Mouse (Mus musculus): ENCODE results near the gene Rpl23. TPM values are rescaled to one million over a fixed set of nuclear protein-coding genes. Genes with fewer than 3 reads are reported as not detected.
"Not testable (repeated sequence)": the region's sequence is repeated elsewhere in the genome, so short reads cannot be mapped to it uniquely, and the experiment has no call there.

Rpl23 gene
- polyA plus RNA-seq, 1 experiment from 2014 or later = 298 TPM

GRCm38 (mm10) chr11:97743423-97743822, 38.8 kb downstream of the Rpl23 start:
- WGBS = 32% methylated on average over 9 of the region's 9 CpGs
- no peak overlapping the region for H3K27ac ChIP-seq (ENCODE audit: low read length)
- no peak for ATAC-seq

GRCm38 (mm10) chr11:97742591-97742990, 39.6 kb downstream of the Rpl23 start:
- H3K27ac ChIP-seq (ENCODE audit: low read length) = no peak overlapping the region
- peaks cover 10% of the 10 kb centered on the region for H3K36me3 ChIP-seq (ENCODE audit: control insufficient read depth, insufficient read depth)
- no peaks in the 10 kb centered on the region for H3K27me3 ChIP-seq (replicated peaks; ENCODE audit: control insufficient read depth, insufficient read depth, low read length)
- H3K9me3 ChIP-seq (ENCODE audit: control insufficient read depth, low read length) = no peaks in the 10 kb centered on the region
- H3K4me3 ChIP-seq (replicated peaks; ENCODE audit: low read length) = peak overlapping the region; percentile 83
- H3K4me1 ChIP-seq (replicated peaks; ENCODE audit: control insufficient read depth, insufficient read depth, low read length) = peaks cover 19% of the 10 kb centered on the region
- H3K9ac ChIP-seq (replicated peaks; ENCODE audit: low read depth, low read length) = no peak overlapping the region
- peak overlapping the region; percentile 72 for H3K4me2 ChIP-seq (ENCODE audit: low read length)
- 73% methylated on average over 9 of the region's 9 CpGs for WGBS
- ATAC-seq = no peak

More at GRCm38 (mm10) chr11:97743423-97743822, 38.8 kb downstream of the Rpl23 start:
- Histone ChIP-seq H3K9ac (replicated peaks; ENCODE audit: low read depth, low read length) (peak overlapping the region; percentile 87), H3K36me3 (ENCODE audit: control insufficient read depth, insufficient read depth) (peaks cover 13% of the 10 kb centered on the region), H3K4me3 (replicated peaks; ENCODE audit: low read length) (peak overlapping the region; percentile 83), H3K27me3 (replicated peaks; ENCODE audit: control insufficient read depth, insufficient read depth, low read length) (no peaks in the 10 kb centered on the region), H3K9me3 (ENCODE audit: control insufficient read depth, low read length) (no peaks in the 10 kb centered on the region), H3K4me1 (replicated peaks; ENCODE audit: control insufficient read depth, insufficient read depth, low read length) (peaks cover 19% of the 10 kb centered on the region), H3K4me2 (ENCODE audit: low read length) (peak overlapping the region; percentile 72)

GRCm38 (mm10) chr11:97742157-97742556, 40.1 kb downstream of the Rpl23 start:
- no peaks in the 10 kb centered on the region for H3K27me3 ChIP-seq (replicated peaks; ENCODE audit: control insufficient read depth, insufficient read depth, low read length)
- no peak overlapping the region for H3K27ac ChIP-seq (ENCODE audit: low read length)
- ATAC-seq = no peak
- WGBS = 92% methylated on average over 5 of the region's 5 CpGs
- peaks cover 19% of the 10 kb centered on the region for H3K4me1 ChIP-seq (replicated peaks; ENCODE audit: control insufficient read depth, insufficient read depth, low read length)
- no peak overlapping the region for H3K9ac ChIP-seq (replicated peaks; ENCODE audit: low read depth, low read length)
- H3K4me2 ChIP-seq (ENCODE audit: low read length) = 0 out of 2 replicates have a peak overlapping the region, but pooled peaks have one; percentile 72
- H3K4me3 ChIP-seq (replicated peaks; ENCODE audit: low read length) = no peak overlapping the region
- peaks cover 9% of the 10 kb centered on the region; the same call in 1 of the 2 replicates for H3K36me3 ChIP-seq (ENCODE audit: control insufficient read depth, insufficient read depth)
- H3K9me3 ChIP-seq (ENCODE audit: control insufficient read depth, low read length) = no peaks in the 10 kb centered on the region

- Histone ChIP-seq H3K27me3 (replicated peaks; ENCODE audit: control insufficient read depth, insufficient read depth, low read length) (no peaks in the 10 kb centered on the region), H3K4me2 (ENCODE audit: low read length) (no peak overlapping the region), H3K9me3 (ENCODE audit: control insufficient read depth, low read length) (no peaks in the 10 kb centered on the region), H3K4me1 (replicated peaks; ENCODE audit: control insufficient read depth, insufficient read depth, low read length) (peaks cover 19% of the 10 kb centered on the region), H3K36me3 (ENCODE audit: control insufficient read depth, insufficient read depth) (no peaks in the 10 kb centered on the region), H3K27ac (ENCODE audit: low read length) (no peak overlapping the region), H3K9ac (replicated peaks; ENCODE audit: low read depth, low read length) (no peak overlapping the region), H3K4me3 (replicated peaks; ENCODE audit: low read length) (no peak overlapping the region)
- 38% methylated on average over 7 of the region's 7 CpGs for WGBS
- ATAC-seq = no peak
Observed at GRCm38 (mm10) chr11:97740190-97740589, 42.0 kb downstream of the Rpl23 start.

GRCm38 (mm10) chr11:97739155-97739554, 43.1 kb downstream of the Rpl23 start:
- no peaks in the 10 kb centered on the region for H3K36me3 ChIP-seq (ENCODE audit: control insufficient read depth, insufficient read depth)
- no peak for ATAC-seq
- H3K27me3 ChIP-seq (replicated peaks; ENCODE audit: control insufficient read depth, insufficient read depth, low read length) = no peaks in the 10 kb centered on the region
- no peak overlapping the region for H3K4me2 ChIP-seq (ENCODE audit: low read length)
- peaks cover 19% of the 10 kb centered on the region for H3K4me1 ChIP-seq (replicated peaks; ENCODE audit: control insufficient read depth, insufficient read depth, low read length)
- H3K9ac ChIP-seq (replicated peaks; ENCODE audit: low read depth, low read length) = no peak overlapping the region
- H3K9me3 ChIP-seq (ENCODE audit: control insufficient read depth, low read length) = no peaks in the 10 kb centered on the region
- no peak overlapping the region for H3K4me3 ChIP-seq (replicated peaks; ENCODE audit: low read length)
- WGBS = 85% methylated on average over 3 of the region's 3 CpGs
- H3K27ac ChIP-seq (ENCODE audit: low read length) = no peak overlapping the region

GRCm38 (mm10) chr11:97738703-97739102, 43.5 kb downstream of the Rpl23 start:
- no peak overlapping the region for H3K27ac ChIP-seq (ENCODE audit: low read length)
- no peak overlapping the region for H3K4me2 ChIP-seq (ENCODE audit: low read length)
- H3K4me3 ChIP-seq (replicated peaks; ENCODE audit: low read length) = no peak overlapping the region
- WGBS = 66% methylated on average over 6 of the region's 6 CpGs
- H3K9me3 ChIP-seq (ENCODE audit: control insufficient read depth, low read length) = no peaks in the 10 kb centered on the region
- no peaks in the 10 kb centered on the region for H3K36me3 ChIP-seq (ENCODE audit: control insufficient read depth, insufficient read depth)
- peaks cover 19% of the 10 kb centered on the region for H3K4me1 ChIP-seq (replicated peaks; ENCODE audit: control insufficient read depth, insufficient read depth, low read length)
- no peaks in the 10 kb centered on the region for H3K27me3 ChIP-seq (replicated peaks; ENCODE audit: control insufficient read depth, insufficient read depth, low read length)
- no peak overlapping the region for H3K9ac ChIP-seq (replicated peaks; ENCODE audit: low read depth, low read length)
- ATAC-seq = no peak

- Histone ChIP-seq H3K4me2 (ENCODE audit: low read length) (no peak overlapping the region), H3K9me3 (ENCODE audit: control insufficient read depth, low read length) (no peaks in the 10 kb centered on the region)
Observed at GRCm38 (mm10) chr11:97737600-97737999, 44.6 kb downstream of the Rpl23 start.

GRCm38 (mm10) chr11:97736645-97737044, 45.6 kb downstream of the Rpl23 start:
- Histone ChIP-seq H3K4me1 (replicated peaks; ENCODE audit: control insufficient read depth, insufficient read depth, low read length) (peaks cover 2% of the 10 kb centered on the region; the same call in 1 of the 2 replicates), H3K27ac (ENCODE audit: low read length) (no peak overlapping the region), H3K4me3 (replicated peaks; ENCODE audit: low read length) (no peak overlapping the region), H3K9me3 (ENCODE audit: control insufficient read depth, low read length) (no peaks in the 10 kb centered on the region), H3K9ac (replicated peaks; ENCODE audit: low read depth, low read length) (no peak overlapping the region), H3K36me3 (ENCODE audit: control insufficient read depth, insufficient read depth) (no peaks in the 10 kb centered on the region), H3K27me3 (replicated peaks; ENCODE audit: control insufficient read depth, insufficient read depth, low read length) (no peaks in the 10 kb centered on the region), H3K4me2 (ENCODE audit: low read length) (no peak overlapping the region)
- WGBS = 90% methylated on average over 5 of the region's 5 CpGs
- ATAC-seq = no peak

More at GRCm38 (mm10) chr11:97737600-97737999, 44.6 kb downstream of the Rpl23 start:
- Histone ChIP-seq H3K27ac (ENCODE audit: low read length) (no peak overlapping the region), H3K36me3 (ENCODE audit: control insufficient read depth, insufficient read depth) (no peaks in the 10 kb centered on the region), H3K4me3 (replicated peaks; ENCODE audit: low read length) (no peak overlapping the region), H3K9ac (replicated peaks; ENCODE audit: low read depth, low read length) (no peak overlapping the region), H3K4me1 (replicated peaks; ENCODE audit: control insufficient read depth, insufficient read depth, low read length) (peaks cover 9% of the 10 kb centered on the region), H3K27me3 (replicated peaks; ENCODE audit: control insufficient read depth, insufficient read depth, low read length) (no peaks in the 10 kb centered on the region)
- ATAC-seq = no peak
- WGBS = 52% methylated on average over 4 of the region's 4 CpGs

GRCm38 (mm10) chr11:97734810-97735209, 47.4 kb downstream of the Rpl23 start:
- not testable (repeated sequence) for H3K9ac ChIP-seq (replicated peaks; ENCODE audit: low read depth, low read length); H3K4me3 ChIP-seq (replicated peaks; ENCODE audit: low read length); H3K36me3 ChIP-seq (ENCODE audit: control insufficient read depth, insufficient read depth); H3K9me3 ChIP-seq (ENCODE audit: control insufficient read depth, low read length); H3K4me1 ChIP-seq (replicated peaks; ENCODE audit: control insufficient read depth, insufficient read depth, low read length); ATAC-seq; H3K27me3 ChIP-seq (replicated peaks; ENCODE audit: control insufficient read depth, insufficient read depth, low read length); H3K4me2 ChIP-seq (ENCODE audit: low read length); H3K27ac ChIP-seq (ENCODE audit: low read length)
- 94% methylated on average over 5 of the region's 5 CpGs for WGBS

GRCm38 (mm10) chr11:97733689-97734088, 48.5 kb downstream of the Rpl23 start:
- no peak overlapping the region for H3K9ac ChIP-seq (replicated peaks; ENCODE audit: low read depth, low read length)
- H3K27me3 ChIP-seq (replicated peaks; ENCODE audit: control insufficient read depth, insufficient read depth, low read length) = no peaks in the 10 kb centered on the region
- ATAC-seq = no peak
- H3K27ac ChIP-seq (ENCODE audit: low read length) = no peak overlapping the region
- H3K4me2 ChIP-seq (ENCODE audit: low read length) = no peak overlapping the region
- WGBS = 42% methylated on average over 10 of the region's 10 CpGs
- 0 out of 2 replicates have a peak, but pooled peaks cover 3% of the 10 kb centered on the region for H3K36me3 ChIP-seq (ENCODE audit: control insufficient read depth, insufficient read depth)
- no peaks in the 10 kb centered on the region for H3K4me1 ChIP-seq (replicated peaks; ENCODE audit: control insufficient read depth, insufficient read depth, low read length)
- H3K9me3 ChIP-seq (ENCODE audit: control insufficient read depth, low read length) = no peaks in the 10 kb centered on the region
- no peak overlapping the region for H3K4me3 ChIP-seq (replicated peaks; ENCODE audit: low read length)
